Mouse (Mus musculus) brown adipose tissue, adult 24 weeks (tissue): Measurements from ENCODE around the gene Lhfpl2. TPM values are rescaled to one million over a fixed set of nuclear protein-coding genes. Genes with fewer than 3 reads are reported as not detected.
"Not testable (repeated sequence)": the region's sequence is repeated elsewhere in the genome, so short reads cannot be mapped to it uniquely, and the experiment has no call there.

Source experiments
- H3K27ac ChIP-seq: fragments of 200-500 bp; replicated peaks from 2 replicates; pipeline ENCODE4 v1.5.1; 2012; ENCODE audit warnings: low read depth, mild to moderate bottlenecking, low read length
- H3K4me1 ChIP-seq: fragments of 200-500 bp; 2 replicates; pipeline ENCODE4 v1.6.1; 2012; ENCODE audit warnings: low read length, mixed read lengths; ENCODE audit not compliant: control insufficient read depth, insufficient read depth, insufficient read length
- H3K4me3 ChIP-seq: fragments of 200-500 bp; 2 replicates; pipeline ENCODE4 v1.5.1; 2012; ENCODE audit warnings: low read depth, mild to moderate bottlenecking, low read length, moderate library complexity; ENCODE audit not compliant: insufficient read depth
- polyA plus RNA-seq: library from polyadenylated mRNA; stranded (reverse); fragments of >200 nt; gene quantifications from 2 replicates; pipeline ENCODE4 v1.2.4, GENCODE M21; 2012; ENCODE audit not compliant: missing spikeins, insufficient read depth, insufficient read length

Lhfpl2 gene
- 4.3 and 6.5 TPM in 2 replicates for polyA plus RNA-seq

GRCm38 (mm10) chr13:94057563-94058560 lies at the start of gene Lhfpl2:
TSS of gene Lhfpl2 (plus strand) at chr13:94057796.
- 0 out of 2 replicates have a peak within 1 kb of the TSS, but pooled peaks have one; percentile 10 for H3K27ac ChIP-seq
- peaks cover 2% of the 10 kb centered on the region; the same call in 1 of the 2 replicates for H3K4me1 ChIP-seq
- H3K4me3 ChIP-seq = peak within 1 kb of the TSS; percentile 72

- H3K4me3 ChIP-seq = no peak overlapping the region
- H3K27ac ChIP-seq = no peak overlapping the region
- H3K4me1 ChIP-seq = no peaks in the 10 kb centered on the region
Measured at GRCm38 (mm10) chr13:94011996-94012575, 45.5 kb upstream of the Lhfpl2 start.

- no peak overlapping the region for H3K27ac ChIP-seq
- H3K4me3 ChIP-seq = no peak overlapping the region
Measured at GRCm38 (mm10) chr13:94013986-94014385, 43.6 kb upstream of the Lhfpl2 start.

GRCm38 (mm10) chr13:94024575-94024974 lies 33.0 kb upstream of the Lhfpl2 start:
- not testable (repeated sequence) for H3K27ac ChIP-seq, H3K4me1 ChIP-seq, H3K4me3 ChIP-seq

More at GRCm38 (mm10) chr13:94013986-94014385, 43.6 kb upstream of the Lhfpl2 start:
- no peaks in the 10 kb centered on the region for H3K4me1 ChIP-seq

- Histone ChIP-seq H3K4me3 (no peak overlapping the region), H3K27ac (no peak overlapping the region), H3K4me1 (no peaks in the 10 kb centered on the region)
Measured at GRCm38 (mm10) chr13:94029147-94029546, 28.4 kb upstream of the Lhfpl2 start.

GRCm38 (mm10) chr13:94030551-94030950 lies 27.0 kb upstream of the Lhfpl2 start:
- H3K4me1 ChIP-seq = no peaks in the 10 kb centered on the region
- H3K27ac ChIP-seq = no peak overlapping the region
- H3K4me3 ChIP-seq = no peak overlapping the region

GRCm38 (mm10) chr13:94037313-94038051 lies 20.1 kb upstream of the Lhfpl2 start:
- H3K27ac ChIP-seq = no peak overlapping the region
- H3K4me1 ChIP-seq = no peaks in the 10 kb centered on the region
- no peak overlapping the region for H3K4me3 ChIP-seq

- Histone ChIP-seq H3K27ac (no peak overlapping the region), H3K4me1 (no peaks in the 10 kb centered on the region), H3K4me3 (no peak overlapping the region)
Measured at GRCm38 (mm10) chr13:94038052-94038340, 19.6 kb upstream of the Lhfpl2 start.

GRCm38 (mm10) chr13:94050036-94050435 lies 7.6 kb upstream of the Lhfpl2 start:
- no peaks in the 10 kb centered on the region for H3K4me1 ChIP-seq
- H3K4me3 ChIP-seq = no peak overlapping the region
- no peak overlapping the region for H3K27ac ChIP-seq

GRCm38 (mm10) chr13:94050782-94051181 lies 6.8 kb upstream of the Lhfpl2 start:
- H3K27ac ChIP-seq = no peak overlapping the region
- H3K4me3 ChIP-seq = no peak overlapping the region
- H3K4me1 ChIP-seq = no peaks in the 10 kb centered on the region

GRCm38 (mm10) chr13:94057036-94057562 lies 497 bp upstream of the Lhfpl2 start:
- Histone ChIP-seq H3K27ac (no peak overlapping the region), H3K4me1 (peaks cover 2% of the 10 kb centered on the region; the same call in 1 of the 2 replicates), H3K4me3 (peak overlapping the region; percentile 72)

- H3K4me3 ChIP-seq = peak overlapping the region; percentile 72; the same call in 1 of the 2 replicates
- H3K27ac ChIP-seq = no peak overlapping the region
- H3K4me1 ChIP-seq = peaks cover 2% of the 10 kb centered on the region; the same call in 1 of the 2 replicates
Measured at GRCm38 (mm10) chr13:94058642-94059222, 1.1 kb downstream of the Lhfpl2 start.

GRCm38 (mm10) chr13:94059373-94059772 lies 1.8 kb downstream of the Lhfpl2 start:
- Histone ChIP-seq H3K4me1 (peaks cover 3% of the 10 kb centered on the region; the same call in 1 of the 2 replicates), H3K27ac (no peak overlapping the region), H3K4me3 (no peak overlapping the region)

- Histone ChIP-seq H3K4me1 (peaks cover 7% of the 10 kb centered on the region; the same call in 1 of the 2 replicates), H3K27ac (no peak overlapping the region), H3K4me3 (no peak overlapping the region)
Measured at GRCm38 (mm10) chr13:94059778-94060177, 2.2 kb downstream of the Lhfpl2 start.
